Mouse (Mus musculus): ENCODE measurements around the gene Sfta2. TPM values are rescaled to one million over a fixed set of nuclear protein-coding genes. Genes with fewer than 3 reads are reported as not detected.

The Sfta2 gene
- total RNA-seq, 1 experiment from 2014 or later = not detected

DNA sequence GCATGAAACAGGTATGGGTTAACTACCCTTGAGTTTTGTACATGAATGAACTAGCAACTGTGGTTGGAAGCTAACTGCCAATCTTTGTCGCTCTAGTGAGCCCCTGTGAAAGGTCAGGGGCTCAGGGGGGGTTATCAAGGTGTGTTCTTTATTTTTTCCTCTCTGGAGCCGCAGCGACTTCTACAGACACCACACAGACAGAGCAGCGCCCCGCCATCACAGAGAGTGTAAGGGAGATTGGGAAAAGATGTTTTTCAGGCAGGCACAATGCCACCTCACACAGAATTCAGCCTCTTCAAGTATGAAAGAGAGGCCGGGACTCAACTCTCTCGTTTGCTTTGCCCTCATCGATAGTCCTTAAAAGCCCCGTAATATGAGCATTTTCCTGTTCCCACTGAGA lies 9.2 kb upstream of the Sfta2 start:
- no peak for DNase-seq

DNA sequence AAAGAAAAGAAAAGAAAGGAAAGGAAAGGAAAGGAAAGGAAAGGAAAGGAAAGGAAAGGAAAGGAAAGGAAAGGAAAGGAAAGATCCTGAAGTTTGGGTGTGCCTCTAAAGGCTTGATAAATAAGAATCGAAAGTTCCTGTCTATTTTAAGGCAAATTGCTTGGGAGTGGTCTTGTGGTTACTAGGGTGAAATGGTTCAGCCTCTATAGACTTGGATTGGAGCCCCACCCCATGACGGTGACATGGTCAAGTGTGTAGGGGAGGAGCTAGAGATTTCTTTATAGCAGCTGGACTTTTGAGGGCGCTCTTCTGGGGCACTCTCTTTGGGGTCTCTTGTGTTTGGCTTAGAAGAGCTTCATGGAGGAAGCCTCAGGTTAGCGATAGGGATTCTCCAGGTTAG lies 7.6 kb upstream of the Sfta2 start:
- DNase-seq = no peak

DNA sequence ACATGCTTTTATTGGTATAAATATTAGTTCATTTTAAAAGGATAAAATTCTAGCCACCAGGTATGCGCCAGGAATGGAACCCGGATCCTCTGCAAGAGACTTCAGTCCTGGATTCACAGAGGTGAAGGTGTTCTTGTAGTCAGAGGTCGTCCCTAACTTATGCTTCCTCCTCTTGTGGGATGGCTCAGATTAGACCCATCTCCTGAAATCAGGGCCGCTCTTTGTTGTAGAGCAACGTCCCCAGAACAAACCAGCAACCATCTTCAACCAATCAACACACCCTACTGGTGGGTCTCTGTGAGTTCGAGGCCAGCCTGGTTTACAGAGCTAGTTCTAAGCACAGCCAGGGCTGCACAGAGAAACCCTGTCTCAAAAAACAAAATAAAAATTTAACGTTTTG lies 6.9 kb upstream of the Sfta2 start:
- DNase-seq = no peak

DNA sequence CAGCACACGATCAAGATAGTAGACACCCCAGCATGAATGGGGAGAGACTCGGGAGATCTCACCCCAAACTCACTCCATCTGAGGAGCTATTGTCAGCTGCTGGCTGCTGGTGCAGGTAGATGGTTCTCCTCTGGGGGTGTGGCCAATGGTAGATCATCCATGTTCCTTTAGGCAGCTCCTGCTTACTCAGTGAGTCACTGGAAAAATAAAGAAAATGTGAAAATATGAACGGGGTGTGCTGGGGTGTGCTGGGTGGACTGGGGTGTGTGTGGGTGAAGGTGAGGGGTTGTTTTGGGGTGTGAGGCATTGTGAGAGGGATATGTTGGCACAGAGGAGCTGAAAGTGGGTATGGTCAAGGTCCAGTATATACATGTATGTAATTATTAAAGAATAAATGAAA lies 4.0 kb upstream of the Sfta2 start:
- DNase-seq = no peak

DNA sequence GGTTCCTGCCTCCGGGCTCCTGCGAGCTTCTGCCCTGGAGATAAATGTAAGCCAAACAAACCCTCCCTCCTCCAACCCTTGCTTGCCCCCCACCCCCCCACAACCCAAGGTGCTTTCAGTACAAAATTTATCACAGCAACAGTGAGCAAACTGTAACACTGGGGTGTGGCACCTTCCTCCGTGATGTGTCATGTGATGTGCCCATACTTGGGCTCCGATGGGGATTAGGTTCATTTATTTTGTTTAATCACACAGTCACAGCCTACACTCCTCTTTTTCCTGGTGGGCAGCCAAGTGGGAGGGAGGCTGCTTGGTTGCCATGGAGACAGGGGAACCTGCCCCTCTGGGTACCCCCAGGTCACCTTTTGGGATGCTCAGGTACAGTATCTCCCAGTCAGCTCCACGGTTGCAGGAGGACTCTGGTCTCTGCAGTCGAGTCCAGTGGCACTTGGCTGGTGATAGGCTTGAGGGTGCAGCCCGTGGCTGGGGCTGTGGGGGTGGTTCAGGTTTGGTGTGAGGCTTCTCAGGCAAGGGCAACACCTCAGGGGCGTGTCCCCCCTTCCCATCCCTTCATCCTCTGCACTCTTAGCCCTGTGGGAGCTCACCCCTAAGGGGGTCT lies 496 bp downstream of the Sfta2 start:
- no peak for DNase-seq

DNA sequence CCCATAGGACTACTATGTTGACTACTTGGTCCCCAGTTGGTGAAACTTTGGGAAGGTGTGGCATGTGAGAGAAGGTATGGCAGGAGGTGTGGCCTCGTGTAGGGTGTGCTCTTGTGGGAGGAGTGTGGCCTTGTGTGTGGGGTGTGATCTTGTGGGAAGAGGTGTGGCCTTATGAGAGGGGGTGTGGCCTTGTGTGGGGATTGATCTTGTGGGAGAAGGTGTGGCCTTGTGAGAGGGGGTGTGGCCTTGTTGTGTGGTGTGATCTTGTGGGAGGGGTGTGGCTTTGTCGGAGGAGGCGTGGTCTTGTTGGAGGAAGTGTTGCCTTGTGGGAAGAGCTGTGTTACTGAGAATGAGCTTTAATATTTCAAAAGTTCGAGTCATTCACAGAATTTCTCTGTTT lies 15.8 kb downstream of the Sfta2 start:
- no peak for DNase-seq

DNA sequence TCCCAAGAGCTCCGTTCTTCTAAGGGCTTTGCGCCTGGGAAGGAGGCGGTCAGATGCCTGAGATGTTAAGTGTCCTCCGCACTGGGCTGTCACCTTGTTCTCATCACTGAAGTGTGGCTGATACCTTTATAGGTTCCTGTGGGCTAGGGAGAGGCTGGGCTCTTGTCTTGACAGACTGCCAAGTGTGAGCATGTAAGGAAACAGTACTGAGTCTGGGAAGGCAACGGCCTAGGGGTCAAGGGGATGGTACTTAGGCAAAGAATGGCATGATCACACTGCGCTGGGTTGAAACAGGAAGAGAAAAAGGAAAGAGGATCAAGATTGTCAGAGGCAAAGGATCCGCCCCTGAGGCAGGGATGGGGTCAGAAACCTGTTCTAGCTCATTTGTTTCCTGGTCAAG lies 25.2 kb downstream of the Sfta2 start, which contains the start of gene Gm9573:
Gm9573 (minus strand) TSS at position 101 of the 400 bp plus-strand sequence.
- no peak for DNase-seq

DNA sequence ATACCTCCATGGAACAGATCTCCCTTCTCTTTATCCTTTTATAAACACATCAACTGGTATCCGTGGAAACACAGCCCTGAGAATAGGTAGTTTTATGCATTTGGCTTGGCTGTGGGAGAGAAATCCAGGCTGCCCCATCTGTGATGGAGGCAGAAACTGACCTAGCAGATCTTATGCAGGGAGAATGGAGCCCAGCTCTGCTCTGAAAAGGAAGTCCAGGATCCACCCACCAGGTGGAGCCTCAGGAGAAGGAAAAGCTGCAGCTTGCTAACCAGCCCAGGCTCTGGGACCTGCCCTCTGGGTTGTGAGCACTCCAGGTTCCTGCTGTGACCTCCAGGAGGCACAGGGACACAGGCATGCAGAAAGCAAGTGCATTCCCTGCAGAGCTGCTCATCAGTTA lies 32.6 kb downstream of the Sfta2 start:
- peak; percentile 45 for DNase-seq

DNA sequence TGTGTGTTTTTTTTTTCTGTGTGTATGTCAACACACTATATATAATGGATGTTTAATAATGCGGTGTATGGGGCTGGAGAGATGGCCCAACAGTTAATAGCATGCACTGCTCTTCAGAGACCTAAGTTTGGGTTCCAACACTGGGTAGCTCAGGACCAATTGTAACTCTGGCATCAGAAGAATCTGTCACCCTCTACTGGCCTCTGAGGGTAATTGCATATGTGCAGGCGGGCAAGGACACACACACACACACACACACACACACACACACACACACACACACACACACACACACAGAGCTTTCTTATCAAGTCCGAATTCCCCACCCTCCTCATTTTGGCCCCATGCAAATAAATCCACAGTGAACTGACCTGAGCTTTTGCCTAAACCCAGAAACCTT lies 33.9 kb downstream of the Sfta2 start:
- no peak for DNase-seq

DNA sequence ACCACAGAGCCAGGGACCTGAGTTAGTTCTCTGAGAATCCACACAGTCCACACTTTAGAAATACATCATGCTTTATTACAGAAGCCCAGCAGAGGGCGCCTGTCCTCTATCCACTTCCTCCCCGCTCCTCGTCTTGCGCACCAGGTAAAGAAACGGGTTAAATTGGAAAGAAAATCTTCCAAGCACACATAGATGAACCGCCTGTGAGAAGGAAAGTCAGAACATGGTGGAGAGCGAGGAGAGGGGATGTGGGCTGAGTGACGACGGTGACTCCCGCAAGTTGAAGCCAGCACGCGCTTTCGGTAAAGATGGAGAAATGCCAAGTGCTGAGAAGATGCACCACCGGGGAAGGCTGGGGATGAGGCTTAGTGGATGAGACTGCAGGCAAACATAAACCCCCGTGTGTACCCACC lies 34.4 kb downstream of the Sfta2 start:
- peak; percentile 74 for DNase-seq

DNA sequence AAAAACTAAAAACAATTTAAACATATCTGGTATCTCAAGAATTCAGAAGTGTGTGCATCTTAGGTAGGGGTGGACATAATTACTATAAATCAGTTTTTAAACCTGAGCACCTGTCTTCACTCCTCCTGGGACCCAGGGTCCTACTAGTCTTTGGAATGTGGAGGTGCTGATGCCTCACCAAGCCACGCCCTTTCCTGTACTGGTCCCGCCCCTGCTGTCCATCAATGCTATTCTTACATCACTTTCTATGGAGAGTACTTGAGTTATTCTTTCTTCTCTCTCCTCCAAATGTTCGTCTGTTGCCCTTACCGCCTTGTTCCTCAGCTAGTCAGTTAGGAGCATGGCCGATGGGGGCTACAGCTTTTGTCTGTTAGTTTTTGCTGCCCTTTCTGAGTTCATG lies 35.0 kb downstream of the Sfta2 start:
- peak; percentile 44 for DNase-seq

DNA sequence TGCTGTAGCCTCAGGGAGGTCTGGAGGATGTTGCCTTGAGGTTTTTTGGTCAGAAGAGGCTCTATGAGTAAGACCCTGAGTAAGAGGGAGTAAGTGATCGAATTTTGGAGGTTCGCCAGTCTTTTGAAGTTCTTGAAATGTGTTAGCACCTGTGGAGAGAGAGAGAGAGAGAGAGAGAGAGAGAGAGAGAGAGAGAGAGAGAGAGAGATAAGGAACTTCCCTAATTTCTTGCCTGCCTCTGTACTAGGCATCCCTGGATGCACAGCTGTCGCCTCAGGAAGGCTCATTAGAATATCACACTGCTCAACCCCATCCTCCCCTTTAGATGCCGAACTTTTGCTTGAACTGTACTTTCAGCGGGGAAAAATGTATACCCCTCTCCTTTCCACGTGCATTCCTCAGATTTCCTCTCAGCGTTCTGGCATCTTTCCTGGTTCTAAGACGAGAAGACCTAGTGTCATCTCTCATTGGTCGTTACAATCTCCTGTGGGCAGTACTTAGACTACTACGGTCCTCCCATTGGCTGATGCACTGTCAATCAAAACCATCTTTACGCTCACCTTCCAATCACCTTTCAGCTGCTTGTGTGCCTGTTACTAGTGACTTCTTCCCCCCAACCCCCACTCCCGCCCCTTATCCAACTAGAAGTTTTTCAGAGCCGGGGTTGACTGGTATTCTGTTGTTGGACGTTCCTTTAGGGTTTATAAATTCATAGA lies 37.3 kb downstream of the Sfta2 start:
- DNase-seq = peak; percentile 76

DNA sequence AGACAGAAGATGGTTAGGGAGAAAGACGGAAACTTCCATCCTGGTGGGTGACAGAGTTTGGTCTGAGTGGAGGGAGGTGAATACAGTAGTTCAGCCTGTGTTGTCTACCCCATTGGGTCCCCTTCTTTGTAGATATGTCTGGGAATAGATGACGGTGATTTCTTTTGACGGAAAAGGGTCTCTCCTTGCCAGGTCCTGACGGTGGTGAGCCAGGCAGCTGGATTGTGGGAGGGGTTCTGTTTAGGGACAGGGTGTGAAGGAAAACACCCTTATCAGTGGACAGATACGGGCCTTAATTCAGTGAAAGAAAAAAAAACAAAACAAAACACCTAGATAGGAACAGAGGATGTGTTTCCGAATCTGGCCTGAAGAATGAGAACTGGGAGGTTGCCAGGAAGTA lies 38.0 kb downstream of the Sfta2 start:
- DNase-seq = no peak

DNA sequence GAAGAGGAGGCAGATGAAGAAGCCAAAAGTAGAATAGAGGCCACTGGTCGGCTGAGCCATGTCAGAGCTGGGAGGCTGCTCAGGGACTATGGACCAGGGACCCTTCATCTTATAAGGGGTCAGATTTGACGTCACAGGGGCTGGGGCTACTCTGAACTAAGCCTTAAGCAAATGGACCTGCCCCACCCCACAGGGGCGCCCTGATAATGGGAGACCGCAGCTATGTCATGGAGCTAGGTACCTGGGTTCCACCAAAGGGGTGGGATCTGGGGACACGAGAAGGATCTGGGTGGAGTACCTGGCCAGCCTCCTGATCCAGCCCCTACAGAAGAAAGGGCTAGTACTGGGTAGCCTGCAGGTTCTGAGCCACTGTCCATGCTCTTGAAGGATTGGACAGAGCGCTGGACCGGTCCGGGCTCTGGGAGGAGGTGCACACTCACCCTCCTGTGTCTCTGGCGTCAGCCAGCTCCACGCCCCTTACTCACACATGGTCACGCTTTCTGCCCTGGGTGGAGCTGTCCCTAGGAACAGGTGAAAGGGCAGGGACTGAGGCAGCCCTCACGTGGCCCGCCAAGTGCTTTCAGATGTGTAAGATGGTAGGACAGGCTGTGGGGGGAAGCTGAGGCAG lies 42.4 kb downstream of the Sfta2 start, which contains the start of gene Mucl3:
Mucl3 (minus strand) TSS at position 87 of the 628 bp plus-strand sequence.
- no peak for DNase-seq

DNA sequence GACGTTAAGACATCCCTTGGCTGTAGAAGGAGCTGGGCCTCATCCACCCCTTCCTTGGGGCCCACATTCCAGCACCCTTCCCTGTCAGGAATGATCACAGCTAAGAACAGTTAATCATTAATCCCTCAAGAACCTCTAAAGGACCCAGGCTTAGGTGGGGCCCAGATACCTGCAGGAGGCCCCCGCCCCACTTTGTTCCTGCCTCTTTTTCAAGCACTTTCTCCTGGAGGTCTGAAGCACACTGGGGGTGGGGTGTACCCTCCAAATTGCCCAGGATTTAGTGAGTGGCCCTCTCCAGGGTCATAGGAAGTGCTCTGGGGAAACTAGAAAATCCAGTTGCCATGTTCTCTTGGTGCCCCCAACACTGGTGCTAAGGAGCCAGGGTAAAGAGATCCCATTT lies 48.1 kb downstream of the Sfta2 start:
- no peak for DNase-seq

DNA sequence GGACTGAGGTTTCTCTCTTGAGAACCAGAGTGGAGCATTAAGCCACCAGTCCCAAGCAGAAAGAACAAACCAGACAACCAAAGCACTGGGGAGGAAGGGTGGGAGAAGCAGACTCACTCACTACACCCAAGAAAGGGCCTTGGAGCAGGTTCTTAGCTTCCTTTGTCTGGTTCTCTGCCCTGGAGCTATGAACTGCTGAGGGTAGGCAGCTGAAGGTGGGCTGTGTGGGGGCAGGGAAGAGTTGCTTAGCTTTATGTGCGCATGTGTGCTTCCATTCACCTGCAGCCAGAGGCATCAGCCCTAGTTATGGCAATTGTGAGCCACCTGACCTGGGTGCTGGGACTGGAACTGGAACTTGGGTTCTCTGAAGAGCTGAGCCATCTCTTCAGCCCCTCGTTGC lies 51.7 kb downstream of the Sfta2 start:
- DNase-seq = no peak

DNA sequence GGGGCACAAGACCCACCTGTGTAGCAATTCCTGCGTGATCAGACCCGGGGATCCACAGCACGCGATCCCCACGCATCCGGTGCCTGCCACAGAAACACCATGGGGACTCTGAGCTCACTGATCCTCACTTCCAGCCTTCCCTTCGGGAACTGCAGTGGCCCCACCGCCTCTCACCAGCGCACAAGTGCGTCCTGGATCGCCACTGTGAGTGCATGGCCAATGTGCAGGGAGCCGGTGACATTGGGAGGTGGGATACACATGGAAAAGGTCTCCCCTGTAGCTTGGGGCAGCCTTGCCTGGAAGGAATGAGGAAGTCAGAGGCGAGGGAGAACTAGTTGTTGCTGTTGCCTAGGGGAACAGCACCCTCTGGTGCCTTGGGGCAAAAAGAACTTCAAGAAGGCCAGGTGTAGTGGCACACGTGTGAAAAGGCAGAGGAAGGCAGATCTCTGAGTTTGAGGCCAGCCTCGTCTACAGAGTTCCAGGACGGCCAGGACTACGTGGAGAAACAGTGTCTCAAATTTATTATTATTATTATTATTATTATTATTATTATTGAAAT lies 64.7 kb downstream of the Sfta2 start:
- peak; percentile 42 for DNase-seq

DNA sequence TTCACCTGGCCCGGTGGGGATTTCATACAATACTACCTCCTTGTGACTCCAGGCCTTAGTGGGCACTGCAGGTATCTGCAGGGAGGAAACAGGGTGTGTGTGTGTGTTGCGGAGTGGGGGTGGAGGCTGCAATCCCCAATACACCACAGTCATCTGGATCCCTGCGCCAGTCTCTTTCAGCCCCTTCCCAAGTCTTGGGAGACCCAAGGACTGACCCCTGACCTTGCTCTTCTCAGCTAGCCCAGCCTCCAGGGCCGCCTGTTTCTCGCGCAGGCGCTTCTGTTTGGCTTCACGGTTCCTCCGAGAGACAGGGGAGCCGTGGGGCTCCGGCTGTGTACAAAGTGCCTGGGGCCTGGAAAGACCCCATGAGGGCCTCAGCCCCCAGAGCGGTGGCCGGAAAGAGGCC lies 65.5 kb downstream of the Sfta2 start:
- DNase-seq = peak; percentile 49

DNA sequence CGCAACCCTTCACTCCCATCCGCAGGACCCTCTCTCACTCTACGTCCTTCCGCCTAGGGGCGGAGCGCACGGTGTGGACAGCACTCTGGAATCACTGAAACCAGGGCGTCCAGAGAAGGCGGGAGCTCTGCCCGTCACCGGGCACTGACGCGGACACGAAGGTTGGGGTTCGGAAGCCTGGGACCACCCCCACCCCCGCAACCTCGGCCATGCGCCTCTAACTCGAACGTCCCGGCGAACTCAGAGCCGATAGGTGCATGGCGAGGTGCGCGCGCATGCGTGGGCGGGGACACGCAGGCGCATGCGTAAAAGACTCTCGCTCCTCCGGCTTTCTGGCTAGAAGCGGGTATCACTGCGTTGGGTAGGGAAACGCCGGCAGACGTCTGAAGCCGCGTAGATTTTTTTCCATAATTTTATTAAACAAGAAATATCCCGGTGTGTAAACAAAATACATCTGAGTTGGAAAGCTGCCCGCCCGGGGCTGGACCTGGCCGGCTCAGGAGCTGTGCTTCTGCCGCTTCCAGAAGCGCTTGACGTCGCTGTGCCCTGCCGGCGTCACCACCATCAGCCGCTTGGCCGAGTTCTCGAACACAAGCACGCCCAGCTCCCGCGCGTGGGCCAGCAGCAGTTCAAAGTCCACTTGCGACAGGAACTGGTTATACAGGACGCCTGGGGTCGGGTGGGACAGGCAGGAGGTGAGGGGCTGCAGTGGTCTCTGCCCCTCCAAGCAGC lies 66.2 kb downstream of the Sfta2 start, which contains the start of gene Vars2:
Vars2 (minus strand) TSS at position 259 of the 732 bp plus-strand sequence.
- peak; percentile 98 for DNase-seq

DNA sequence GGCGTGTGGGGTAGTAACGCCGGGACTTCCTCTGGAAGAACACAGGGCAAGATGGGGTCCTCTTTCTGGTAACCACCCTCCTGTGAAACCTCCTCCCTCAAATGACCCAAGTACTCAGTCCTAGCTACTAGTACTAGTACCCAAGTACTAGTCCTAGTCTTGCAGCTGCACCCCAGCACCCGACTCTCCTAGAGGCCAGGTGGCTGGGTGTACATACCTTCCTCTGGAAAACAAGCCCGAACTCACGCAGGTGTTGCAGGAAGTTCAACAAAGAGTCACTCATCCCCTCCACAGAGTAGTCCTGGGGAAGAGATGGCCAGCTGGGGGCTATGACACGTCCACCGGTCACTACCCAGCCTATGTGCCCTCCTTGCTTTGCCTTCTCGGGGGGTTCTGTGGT lies 68.4 kb downstream of the Sfta2 start:
- no peak for DNase-seq

DNA sequence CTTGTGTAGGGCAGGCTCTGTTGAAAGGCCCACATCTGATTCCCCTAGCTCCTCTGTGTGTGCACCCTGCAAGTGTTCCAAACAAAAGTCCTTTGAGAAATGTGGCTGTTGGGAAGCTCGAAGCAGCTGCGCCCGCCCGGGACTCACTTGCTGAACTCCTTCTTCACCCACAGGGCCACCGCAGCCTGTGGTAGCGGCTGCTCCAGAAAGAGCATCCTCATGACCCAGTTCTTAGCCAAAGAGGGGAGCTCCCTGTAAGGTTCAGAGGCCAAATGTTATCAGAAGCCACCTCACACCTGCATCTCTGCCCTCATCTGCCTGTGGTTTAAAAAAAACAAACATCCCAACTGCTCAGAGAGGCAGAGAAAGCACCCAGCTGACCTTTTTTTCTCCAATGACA lies 70.5 kb downstream of the Sfta2 start:
- no peak for DNase-seq

DNA sequence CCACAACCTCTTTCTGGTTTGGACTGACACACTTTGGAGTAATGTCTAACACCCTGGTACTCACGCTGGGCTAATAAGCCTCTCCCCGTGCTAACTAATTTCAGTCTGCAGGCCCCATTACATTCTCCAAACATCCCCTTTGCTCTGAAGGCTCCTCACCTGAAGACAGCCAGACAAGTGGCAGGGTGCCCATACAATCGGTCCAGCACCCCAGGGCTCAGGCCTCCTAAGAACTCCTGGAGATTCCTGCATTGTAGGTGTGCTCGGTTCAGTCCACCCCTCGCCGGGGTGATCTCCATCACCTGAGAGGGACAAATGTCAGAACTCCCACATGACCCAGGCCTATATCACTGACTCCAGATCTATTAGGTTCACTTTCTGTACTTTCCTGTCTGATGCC lies 71.2 kb downstream of the Sfta2 start:
- DNase-seq = no peak
